Mouse (Mus musculus): ENCODE results near the gene Runx1. TPM values are rescaled to one million over a fixed set of nuclear protein-coding genes. Genes with fewer than 3 reads are reported as not detected.
A peak's percentile ranks its signal among the peaks of the same experiment; 100 is the strongest.

Gene Runx1
- polyA plus RNA-seq, 1 experiment from 2014 or later = 0.30 TPM

GRCm38 (mm10) chr16:92699531-92700397 is 126.2 kb downstream of the Runx1 start:
- no peaks in the 10 kb centered on the region for H3K9me3 ChIP-seq (replicated peaks)
- H3K4me3 ChIP-seq = no peak overlapping the region
- H3K36me3 ChIP-seq (ENCODE audit: poor library complexity, severe bottlenecking) = no peaks in the 10 kb centered on the region
- H3K27ac ChIP-seq = no peak overlapping the region
- peaks cover 88% of the 10 kb centered on the region for H3K27me3 ChIP-seq
- peaks cover 31% of the 10 kb centered on the region for H3K4me1 ChIP-seq
- WGBS = 2% methylated on average over 27 of the region's 27 CpGs
- no peak overlapping the region for H3K9ac ChIP-seq
- H3K4me2 ChIP-seq = no peak overlapping the region
- no peak for ATAC-seq

- H3K27ac ChIP-seq = no peak overlapping the region
- 0% methylated on average over 26 of the region's 26 CpGs for WGBS
- peak overlapping the region; percentile 37 for H3K9ac ChIP-seq
- peak overlapping the region; percentile 80 for H3K4me2 ChIP-seq
- no peaks in the 10 kb centered on the region for H3K9me3 ChIP-seq (replicated peaks)
- H3K4me3 ChIP-seq = peak overlapping the region; percentile 44
- ATAC-seq = peak; percentile 79
- H3K36me3 ChIP-seq (ENCODE audit: poor library complexity, severe bottlenecking) = no peaks in the 10 kb centered on the region
- peaks cover 91% of the 10 kb centered on the region for H3K27me3 ChIP-seq
- H3K4me1 ChIP-seq = peaks cover 31% of the 10 kb centered on the region
Measured at GRCm38 (mm10) chr16:92698612-92698998, 127.3 kb downstream of the Runx1 start.

GRCm38 (mm10) chr16:92697737-92698611 is 128.0 kb downstream of the Runx1 start:
- Histone ChIP-seq H3K27ac (no peak overlapping the region), H3K9ac (peak overlapping the region; percentile 37), H3K36me3 (ENCODE audit: poor library complexity, severe bottlenecking) (no peaks in the 10 kb centered on the region), H3K9me3 (replicated peaks) (no peaks in the 10 kb centered on the region), H3K4me1 (peaks cover 31% of the 10 kb centered on the region), H3K27me3 (peaks cover 92% of the 10 kb centered on the region), H3K4me3 (peak overlapping the region; percentile 44), H3K4me2 (peak overlapping the region; percentile 80)
- WGBS = under 1% methylated on average over 48 of the region's 48 CpGs
- peak; percentile 28 for ATAC-seq

- peak; percentile 90 for ATAC-seq
- no peaks in the 10 kb centered on the region for H3K36me3 ChIP-seq (ENCODE audit: poor library complexity, severe bottlenecking)
- H3K9me3 ChIP-seq (replicated peaks) = no peaks in the 10 kb centered on the region
- H3K27me3 ChIP-seq = peaks cover 96% of the 10 kb centered on the region
- under 1% methylated on average over 53 of the region's 53 CpGs for WGBS
- peaks cover 31% of the 10 kb centered on the region for H3K4me1 ChIP-seq
- peak overlapping the region; percentile 8; the same call in 1 of the 2 replicates for H3K9ac ChIP-seq
- H3K4me3 ChIP-seq = peak overlapping the region; percentile 44
- no peak overlapping the region for H3K27ac ChIP-seq
- peak overlapping the region; percentile 80 for H3K4me2 ChIP-seq
Measured at GRCm38 (mm10) chr16:92697227-92697736, 128.7 kb downstream of the Runx1 start.

GRCm38 (mm10) chr16:92696411-92697015 is 129.4 kb downstream of the Runx1 start:
- no peak overlapping the region for H3K27ac ChIP-seq
- H3K4me3 ChIP-seq = peak overlapping the region; percentile 44
- ATAC-seq = no peak; the same call in 1 of the 2 replicates
- H3K4me2 ChIP-seq = peak overlapping the region; percentile 80
- peaks cover 96% of the 10 kb centered on the region for H3K27me3 ChIP-seq
- under 1% methylated on average over 24 of the region's 24 CpGs for WGBS
- peaks cover 31% of the 10 kb centered on the region for H3K4me1 ChIP-seq
- H3K36me3 ChIP-seq (ENCODE audit: poor library complexity, severe bottlenecking) = no peaks in the 10 kb centered on the region
- no peak overlapping the region for H3K9ac ChIP-seq
- H3K9me3 ChIP-seq (replicated peaks) = no peaks in the 10 kb centered on the region

- no peak for ATAC-seq
- no peak overlapping the region for H3K4me3 ChIP-seq
- peaks cover 31% of the 10 kb centered on the region for H3K4me1 ChIP-seq
- H3K4me2 ChIP-seq = peak overlapping the region; percentile 42; the same call in 1 of the 2 replicates
- no peak overlapping the region for H3K27ac ChIP-seq
- H3K27me3 ChIP-seq = peaks cover 98% of the 10 kb centered on the region
- WGBS = 11% methylated on average over 12 of the region's 12 CpGs
- H3K9me3 ChIP-seq (replicated peaks) = no peaks in the 10 kb centered on the region
- H3K36me3 ChIP-seq (ENCODE audit: poor library complexity, severe bottlenecking) = no peaks in the 10 kb centered on the region
- H3K9ac ChIP-seq = no peak overlapping the region
Measured at GRCm38 (mm10) chr16:92695981-92696380, 130.0 kb downstream of the Runx1 start.

- Histone ChIP-seq H3K9me3 (replicated peaks) (no peaks in the 10 kb centered on the region), H3K4me1 (peaks cover 31% of the 10 kb centered on the region), H3K4me2 (peak overlapping the region; percentile 42), H3K27me3 (peaks cover 98% of the 10 kb centered on the region), H3K9ac (no peak overlapping the region), H3K36me3 (ENCODE audit: poor library complexity, severe bottlenecking) (no peaks in the 10 kb centered on the region), H3K27ac (no peak overlapping the region), H3K4me3 (peak overlapping the region; percentile 25)
- no peak for ATAC-seq
- WGBS = under 1% methylated on average over 43 of the region's 43 CpGs
Measured at GRCm38 (mm10) chr16:92695200-92695921, 130.6 kb downstream of the Runx1 start.

GRCm38 (mm10) chr16:92694496-92695106 is 131.3 kb downstream of the Runx1 start:
- H3K36me3 ChIP-seq (ENCODE audit: poor library complexity, severe bottlenecking) = no peaks in the 10 kb centered on the region
- peaks cover 95% of the 10 kb centered on the region for H3K27me3 ChIP-seq
- ATAC-seq = no peak
- peaks cover 31% of the 10 kb centered on the region for H3K4me1 ChIP-seq
- no peaks in the 10 kb centered on the region for H3K9me3 ChIP-seq (replicated peaks)
- no peak overlapping the region for H3K9ac ChIP-seq
- H3K4me3 ChIP-seq = no peak overlapping the region
- WGBS = under 1% methylated on average over 16 of the region's 19 CpGs
- H3K27ac ChIP-seq = no peak overlapping the region
- H3K4me2 ChIP-seq = no peak overlapping the region

GRCm38 (mm10) chr16:92690759-92691158 is 135.2 kb downstream of the Runx1 start:
- no peaks in the 10 kb centered on the region for H3K9me3 ChIP-seq (replicated peaks)
- peaks cover 65% of the 10 kb centered on the region for H3K27me3 ChIP-seq
- H3K4me2 ChIP-seq = no peak overlapping the region
- H3K9ac ChIP-seq = no peak overlapping the region
- H3K4me1 ChIP-seq = peaks cover 6% of the 10 kb centered on the region
- ATAC-seq = no peak
- no peak overlapping the region for H3K4me3 ChIP-seq
- H3K36me3 ChIP-seq (ENCODE audit: poor library complexity, severe bottlenecking) = no peaks in the 10 kb centered on the region
- H3K27ac ChIP-seq = no peak overlapping the region
- WGBS = 75% methylated on average over 7 of the region's 7 CpGs

- Histone ChIP-seq H3K9ac (no peak overlapping the region), H3K36me3 (ENCODE audit: poor library complexity, severe bottlenecking) (no peaks in the 10 kb centered on the region), H3K4me1 (no peaks in the 10 kb centered on the region), H3K27ac (no peak overlapping the region), H3K4me3 (no peak overlapping the region), H3K9me3 (replicated peaks) (no peaks in the 10 kb centered on the region), H3K4me2 (no peak overlapping the region), H3K27me3 (peaks cover 47% of the 10 kb centered on the region)
- 96% methylated on average over 21 of the region's 21 CpGs for WGBS
- no peak for ATAC-seq
Measured at GRCm38 (mm10) chr16:92688941-92689340, 137.0 kb downstream of the Runx1 start.

GRCm38 (mm10) chr16:92686978-92687377 is 139.0 kb downstream of the Runx1 start:
- no peak for ATAC-seq
- Histone ChIP-seq H3K27me3 (peaks cover 35% of the 10 kb centered on the region), H3K9ac (no peak overlapping the region), H3K4me1 (no peaks in the 10 kb centered on the region), H3K4me2 (no peak overlapping the region), H3K36me3 (ENCODE audit: poor library complexity, severe bottlenecking) (no peaks in the 10 kb centered on the region), H3K4me3 (no peak overlapping the region), H3K9me3 (replicated peaks) (no peaks in the 10 kb centered on the region), H3K27ac (no peak overlapping the region)
- 86% methylated on average over 10 of the region's 10 CpGs for WGBS
